Mouse (Mus musculus): ENCODE data around the gene En1. TPM values are rescaled to one million over a fixed set of nuclear protein-coding genes. Genes with fewer than 3 reads are reported as not detected.
A peak's percentile ranks its signal among the peaks of the same experiment; 100 is the strongest.

The En1 gene
- polyA plus RNA-seq, 1 experiment from 2014 or later, result 1.6 TPM

- 2% methylated on average over 6 of the region's 6 CpGs for WGBS
- DNase-seq (ENCODE audit: low spot score) (no peak), ATAC-seq (ENCODE audit: insufficient number of reproducible peaks, low FRiP score, low TSS enrichment, low read depth) (no peak)
- Histone ChIP-seq H3K4me1 (ENCODE audit: control insufficient read depth, insufficient read depth, low read length) (no peaks in the 10 kb centered on the region), H3K9ac (ENCODE audit: low read length) (no peak overlapping the region), H3K36me3 (ENCODE audit: control insufficient read depth, insufficient read depth, low read length) (no peaks in the 10 kb centered on the region), H3K4me3 (ENCODE audit: low read depth, low read length) (no peak overlapping the region), H3K27me3 (ENCODE audit: control insufficient read depth, insufficient read depth, low read length) (peaks cover 92% of the 10 kb centered on the region), H3K4me2 (ENCODE audit: low read depth, severe bottlenecking) (no peak overlapping the region), H3K9me3 (ENCODE audit: control insufficient read depth, low read length) (no peaks in the 10 kb centered on the region), H3K27ac (replicated peaks; ENCODE audit: low read depth, low read length) (no peak overlapping the region)
These were observed 7.4 kb downstream of the En1 start for GRCm38 (mm10) chr1:120609611-120610010.

- 1% methylated on average over 32 of the region's 32 CpGs for WGBS
- Histone ChIP-seq H3K4me3 (ENCODE audit: low read depth, low read length) (no peak overlapping the region), H3K36me3 (ENCODE audit: control insufficient read depth, insufficient read depth, low read length) (no peaks in the 10 kb centered on the region), H3K9me3 (ENCODE audit: control insufficient read depth, low read length) (no peaks in the 10 kb centered on the region), H3K27me3 (ENCODE audit: control insufficient read depth, insufficient read depth, low read length) (peaks cover 100% of the 10 kb centered on the region), H3K27ac (replicated peaks; ENCODE audit: low read depth, low read length) (no peak overlapping the region), H3K4me2 (ENCODE audit: low read depth, severe bottlenecking) (no peak overlapping the region), H3K4me1 (ENCODE audit: control insufficient read depth, insufficient read depth, low read length) (no peaks in the 10 kb centered on the region), H3K9ac (ENCODE audit: low read length) (no peak overlapping the region)
- no peak for ATAC-seq (ENCODE audit: insufficient number of reproducible peaks, low FRiP score, low TSS enrichment, low read depth)
- peak; percentile 38 for DNase-seq (ENCODE audit: low spot score)
These were observed 11.5 kb downstream of the En1 start for GRCm38 (mm10) chr1:120613461-120614306.

GRCm38 (mm10) chr1:120614307-120615100 is 12.3 kb downstream of the En1 start:
- Histone ChIP-seq H3K4me2 (ENCODE audit: low read depth, severe bottlenecking) (no peak overlapping the region), H3K9ac (ENCODE audit: low read length) (no peak overlapping the region), H3K4me3 (ENCODE audit: low read depth, low read length) (no peak overlapping the region), H3K4me1 (ENCODE audit: control insufficient read depth, insufficient read depth, low read length) (no peaks in the 10 kb centered on the region), H3K27me3 (ENCODE audit: control insufficient read depth, insufficient read depth, low read length) (peaks cover 93% of the 10 kb centered on the region), H3K27ac (replicated peaks; ENCODE audit: low read depth, low read length) (no peak overlapping the region), H3K36me3 (ENCODE audit: control insufficient read depth, insufficient read depth, low read length) (no peaks in the 10 kb centered on the region), H3K9me3 (ENCODE audit: control insufficient read depth, low read length) (no peaks in the 10 kb centered on the region)
- under 1% methylated on average over 30 of the region's 30 CpGs for WGBS
- peak; percentile 57 for DNase-seq (ENCODE audit: low spot score)
- ATAC-seq (ENCODE audit: insufficient number of reproducible peaks, low FRiP score, low TSS enrichment, low read depth), result no peak

GRCm38 (mm10) chr1:120615521-120615920 is 13.3 kb downstream of the En1 start:
- Histone ChIP-seq H3K4me1 (ENCODE audit: control insufficient read depth, insufficient read depth, low read length) (no peaks in the 10 kb centered on the region), H3K9me3 (ENCODE audit: control insufficient read depth, low read length) (no peaks in the 10 kb centered on the region), H3K4me3 (ENCODE audit: low read depth, low read length) (no peak overlapping the region), H3K27me3 (ENCODE audit: control insufficient read depth, insufficient read depth, low read length) (peaks cover 87% of the 10 kb centered on the region), H3K27ac (replicated peaks; ENCODE audit: low read depth, low read length) (no peak overlapping the region), H3K36me3 (ENCODE audit: control insufficient read depth, insufficient read depth, low read length) (no peaks in the 10 kb centered on the region), H3K9ac (ENCODE audit: low read length) (no peak overlapping the region), H3K4me2 (ENCODE audit: low read depth, severe bottlenecking) (no peak overlapping the region)
- DNase-seq (ENCODE audit: low spot score) (no peak), ATAC-seq (ENCODE audit: insufficient number of reproducible peaks, low FRiP score, low TSS enrichment, low read depth) (no peak)
- WGBS, result 1% methylated on average over 4 of the region's 4 CpGs

GRCm38 (mm10) chr1:120615927-120616326 is 13.7 kb downstream of the En1 start:
- ATAC-seq (ENCODE audit: insufficient number of reproducible peaks, low FRiP score, low TSS enrichment, low read depth) (0 out of 2 replicates have a peak, but pooled peaks have one; percentile 11), DNase-seq (ENCODE audit: low spot score) (peak; percentile 37)
- no peaks in the 10 kb centered on the region for H3K9me3 ChIP-seq (ENCODE audit: control insufficient read depth, low read length)
- no peak overlapping the region for H3K4me2 ChIP-seq (ENCODE audit: low read depth, severe bottlenecking)
- no peak overlapping the region for H3K9ac ChIP-seq (ENCODE audit: low read length)
- WGBS, result under 1% methylated on average over 9 of the region's 9 CpGs
- no peaks in the 10 kb centered on the region for H3K36me3 ChIP-seq (ENCODE audit: control insufficient read depth, insufficient read depth, low read length)
- H3K27ac ChIP-seq (replicated peaks; ENCODE audit: low read depth, low read length), result no peak overlapping the region
- H3K27me3 ChIP-seq (ENCODE audit: control insufficient read depth, insufficient read depth, low read length), result peaks cover 84% of the 10 kb centered on the region
- no peak overlapping the region for H3K4me3 ChIP-seq (ENCODE audit: low read depth, low read length)
- H3K4me1 ChIP-seq (ENCODE audit: control insufficient read depth, insufficient read depth, low read length), result no peaks in the 10 kb centered on the region

- H3K27me3 ChIP-seq (ENCODE audit: control insufficient read depth, insufficient read depth, low read length), result peaks cover 38% of the 10 kb centered on the region
- H3K9me3 ChIP-seq (ENCODE audit: control insufficient read depth, low read length), result no peaks in the 10 kb centered on the region
- DNase-seq (ENCODE audit: low spot score) (no peak), ATAC-seq (ENCODE audit: insufficient number of reproducible peaks, low FRiP score, low TSS enrichment, low read depth) (no peak)
- no peak overlapping the region for H3K27ac ChIP-seq (replicated peaks; ENCODE audit: low read depth, low read length)
- H3K9ac ChIP-seq (ENCODE audit: low read length), result no peak overlapping the region
- no peak overlapping the region for H3K4me3 ChIP-seq (ENCODE audit: low read depth, low read length)
- WGBS, result 37% methylated on average over 5 of the region's 5 CpGs
- no peaks in the 10 kb centered on the region for H3K36me3 ChIP-seq (ENCODE audit: control insufficient read depth, insufficient read depth, low read length)
- H3K4me2 ChIP-seq (ENCODE audit: low read depth, severe bottlenecking), result no peak overlapping the region
- no peaks in the 10 kb centered on the region for H3K4me1 ChIP-seq (ENCODE audit: control insufficient read depth, insufficient read depth, low read length)
These were observed 19.2 kb downstream of the En1 start for GRCm38 (mm10) chr1:120621383-120621782.

GRCm38 (mm10) chr1:120626930-120627621 is 24.9 kb downstream of the En1 start:
- Histone ChIP-seq H3K36me3 (ENCODE audit: control insufficient read depth, insufficient read depth, low read length) (no peaks in the 10 kb centered on the region), H3K9ac (ENCODE audit: low read length) (no peak overlapping the region), H3K27ac (replicated peaks; ENCODE audit: low read depth, low read length) (no peak overlapping the region), H3K27me3 (ENCODE audit: control insufficient read depth, insufficient read depth, low read length) (peaks cover 6% of the 10 kb centered on the region; the same call in 1 of the 2 replicates), H3K4me3 (ENCODE audit: low read depth, low read length) (no peak overlapping the region), H3K4me1 (ENCODE audit: control insufficient read depth, insufficient read depth, low read length) (no peaks in the 10 kb centered on the region), H3K9me3 (ENCODE audit: control insufficient read depth, low read length) (no peaks in the 10 kb centered on the region), H3K4me2 (ENCODE audit: low read depth, severe bottlenecking) (no peak overlapping the region)
- DNase-seq (ENCODE audit: low spot score) (no peak), ATAC-seq (ENCODE audit: insufficient number of reproducible peaks, low FRiP score, low TSS enrichment, low read depth) (no peak)
- 35% methylated on average over 11 of the region's 11 CpGs for WGBS

GRCm38 (mm10) chr1:120627622-120628001 is 25.4 kb downstream of the En1 start:
- Histone ChIP-seq H3K4me3 (ENCODE audit: low read depth, low read length) (no peak overlapping the region), H3K27ac (replicated peaks; ENCODE audit: low read depth, low read length) (no peak overlapping the region), H3K4me1 (ENCODE audit: control insufficient read depth, insufficient read depth, low read length) (no peaks in the 10 kb centered on the region), H3K4me2 (ENCODE audit: low read depth, severe bottlenecking) (no peak overlapping the region), H3K36me3 (ENCODE audit: control insufficient read depth, insufficient read depth, low read length) (no peaks in the 10 kb centered on the region), H3K27me3 (ENCODE audit: control insufficient read depth, insufficient read depth, low read length) (peaks cover 6% of the 10 kb centered on the region; the same call in 1 of the 2 replicates), H3K9ac (ENCODE audit: low read length) (no peak overlapping the region), H3K9me3 (ENCODE audit: control insufficient read depth, low read length) (no peaks in the 10 kb centered on the region)
- no peak for DNase-seq (ENCODE audit: low spot score)
- ATAC-seq (ENCODE audit: insufficient number of reproducible peaks, low FRiP score, low TSS enrichment, low read depth), result no peak
- 65% methylated on average over 4 of the region's 4 CpGs for WGBS
